Mouse (Mus musculus) thymus, postnatal 14 days (tissue): ENCODE measurements around the gene Gna15.
A peak's percentile ranks its signal among the peaks of the same experiment; 100 is the strongest.

ENCODE experiments used
- DNase-seq: peaks from one replicate; pipeline ENCODE4 v3.0.0; 2021

The Gna15 gene

GRCm38 (mm10) chr10:81553807-81554755, 30.1 kb upstream of the Gna15 start:
- no peak for DNase-seq

GRCm38 (mm10) chr10:81553232-81553631, 29.2 kb upstream of the Gna15 start:
- peak; percentile 64 for DNase-seq

GRCm38 (mm10) chr10:81551597-81552102, 27.6 kb upstream of the Gna15 start:
- DNase-seq: peak; percentile 92

GRCm38 (mm10) chr10:81550257-81550656, 26.2 kb upstream of the Gna15 start:
- peak; percentile 89 for DNase-seq

- DNase-seq: no peak
These were observed 24.9 kb upstream of the Gna15 start for GRCm38 (mm10) chr10:81548944-81549343.

GRCm38 (mm10) chr10:81546788-81547571, 23.0 kb upstream of the Gna15 start:
- DNase-seq: no peak

- no peak for DNase-seq
These were observed 22.3 kb upstream of the Gna15 start for GRCm38 (mm10) chr10:81546332-81546731.

- DNase-seq: peak; percentile 100
These were observed 21.2 kb upstream of the Gna15 start, which contains the start of gene Gna11 for GRCm38 (mm10) chr10:81545161-81545747. Gene Gna11, minus strand, starts transcription at chr10:81545190.

- no peak for DNase-seq
These were observed 20.5 kb upstream of the Gna15 start for GRCm38 (mm10) chr10:81544296-81545160.

- no peak for DNase-seq
These were observed 19.6 kb upstream of the Gna15 start for GRCm38 (mm10) chr10:81543633-81544032.

- no peak for DNase-seq
These were observed 18.9 kb upstream of the Gna15 start for GRCm38 (mm10) chr10:81542727-81543460.

- DNase-seq: no peak
These were observed 17.8 kb upstream of the Gna15 start for GRCm38 (mm10) chr10:81541803-81542202.

- DNase-seq: no peak
These were observed 17.3 kb upstream of the Gna15 start for GRCm38 (mm10) chr10:81541363-81541762.

GRCm38 (mm10) chr10:81538321-81539048, 14.5 kb upstream of the Gna15 start:
- no peak for DNase-seq

- no peak for DNase-seq
These were observed 13.4 kb upstream of the Gna15 start for GRCm38 (mm10) chr10:81537429-81537828.

- no peak for DNase-seq
These were observed 12.7 kb upstream of the Gna15 start for GRCm38 (mm10) chr10:81536734-81537133.

GRCm38 (mm10) chr10:81534826-81535225, 10.8 kb upstream of the Gna15 start:
- no peak for DNase-seq

- DNase-seq: peak; percentile 88
These were observed 2.8 kb upstream of the Gna15 start for GRCm38 (mm10) chr10:81526779-81527178.

- DNase-seq: no peak
These were observed 1.1 kb upstream of the Gna15 start for GRCm38 (mm10) chr10:81525017-81525694.

GRCm38 (mm10) chr10:81523570-81523969, 455 bp downstream of the Gna15 start:
- DNase-seq: no peak
